Comparison of ENCODE assay signal across 9 mouse cellular contexts in genomic region chr9:78533296-78533935, GRCm38 (mm10). TPM values are rescaled to one million over a fixed set of nuclear protein-coding genes. Genes with fewer than 3 reads are reported as not detected.
A peak's percentile ranks its signal among the peaks of the same experiment; 100 is the strongest.
DNase-seq lines count a peak whose midpoint lies in the region; ATAC-seq and TF ChIP-seq lines count a peak whose summit lies in the region.
"Had no signal": no experiment of that assay in that cellular context is flagged by ENCODE, and none has a peak within 500 bp of the region (broad histone marks: within the 10 kb centered on the region; RNA-seq: fewer than 3 reads in every experiment).

No protein-coding gene starts in this region.

- no peak overlapping the region for H3K4me2 ChIP-seq in midbrain, embryonic 13.5 days (replicated peaks)
- H3K4me2 ChIP-seq in hindbrain, postnatal 0 days (ENCODE audit: low read depth, low read length) = no peak overlapping the region

- H3K9ac ChIP-seq in midbrain, embryonic 13.5 days (replicated peaks) = no peak overlapping the region
- no peak overlapping the region for H3K9ac ChIP-seq in hindbrain, postnatal 0 days (replicated peaks; ENCODE audit: low read length)

- no peaks in the 10 kb centered on the region for H3K9me3 ChIP-seq in midbrain, embryonic 13.5 days
- H3K9me3 ChIP-seq in hindbrain, postnatal 0 days (ENCODE audit: low read length) = no peaks in the 10 kb centered on the region

- WGBS in midbrain, embryonic 13.5 days = 90% methylated on average over 18 of the region's 18 CpGs
- WGBS in hindbrain, postnatal 0 days = 88% methylated on average over 18 of the region's 18 CpGs

- H3K27ac ChIP-seq in midbrain, embryonic 13.5 days = no peak overlapping the region
- H3K27ac ChIP-seq in hindbrain, postnatal 0 days = no peak overlapping the region

- H3K4me3 ChIP-seq in midbrain, embryonic 13.5 days (replicated peaks) = no peak overlapping the region
- H3K4me3 ChIP-seq in hindbrain, postnatal 0 days (ENCODE audit: low read length) = no peak overlapping the region

- no peaks in the 10 kb centered on the region; the same call in 1 of the 2 replicates for H3K4me1 ChIP-seq in midbrain, embryonic 13.5 days (replicated peaks)
- H3K4me1 ChIP-seq in hindbrain, postnatal 0 days (ENCODE audit: insufficient read depth, low read length) = no peaks in the 10 kb centered on the region

- peaks cover 9% of the 10 kb centered on the region; the same call in 1 of the 2 replicates for H3K36me3 ChIP-seq in midbrain, embryonic 13.5 days
- no peaks in the 10 kb centered on the region for H3K36me3 ChIP-seq in hindbrain, postnatal 0 days (ENCODE audit: insufficient read depth, low read length)

- peak; percentile 57; the same call in 1 of the 2 replicates for ATAC-seq in megakaryocyte-erythroid progenitor cell, adult 5-6 weeks (replicated peaks; ENCODE audit: low FRiP score, low TSS enrichment, poor library complexity, severe bottlenecking)
- no peak for ATAC-seq in midbrain, embryonic 13.5 days
- ATAC-seq in hindbrain, postnatal 0 days = no peak

- DNase-seq in urinary bladder, postnatal 25 days (ENCODE audit: low spot score) = peak; percentile 50
- no peak for DNase-seq in urinary bladder, postnatal 10 days (ENCODE audit: low spot score)
- DNase-seq in kidney, postnatal 36 days = peak; percentile 56 to 59
- DNase-seq in yolk sac, embryonic 10.5 days (ENCODE audit: low spot score) = peak; percentile 85
- DNase-seq in left cerebral cortex, adult 18-20 months (ENCODE audit: low spot score in 2 of 2) = no peak
- DNase-seq in hindbrain, postnatal 0 days (ENCODE audit: low spot score) = no peak
- DNase-seq: right cerebral cortex, postnatal 25 days had no signal

- H3K27me3 ChIP-seq in midbrain, embryonic 13.5 days = no peaks in the 10 kb centered on the region
- H3K27me3 ChIP-seq in hindbrain, postnatal 0 days (ENCODE audit: insufficient read depth, low read length) = no peaks in the 10 kb centered on the region

- no peak for TF ChIP-seq CTCF in hindbrain, postnatal 0 days (IDR thresholded peaks at IDR 0.05; ENCODE audit: low read depth)

RNA-seq across cellular contexts. Expression of gene Eef1a1, which starts 44.5 kb away (rescaled TPM):
- 11,779 and 12,959 TPM in 2 replicates for total RNA-seq in megakaryocyte-erythroid progenitor cell, adult 5-6 weeks (2014; fragmentation: Nextera tagmentation)
- total RNA-seq in megakaryocyte-erythroid progenitor cell, adult 5-6 weeks (2017) = 14,853 and 18,691 TPM in 2 replicates
- 1,000 to 10,000 TPM; 2,328 to 2,361 TPM for total RNA-seq in left cerebral cortex, adult 18-20 months (2021)
- 3,693 and 3,771 TPM in 2 replicates for polyA plus RNA-seq in midbrain, embryonic 13.5 days (2015; fragmentation: Nextera tagmentation; extraction: Ambion mirVana)
- 5,514 and 5,628 TPM in 2 replicates for total RNA-seq in hindbrain, postnatal 0 days (2014; rRNA removed)
- 2,472 and 2,549 TPM in 2 replicates for polyA plus RNA-seq in hindbrain, postnatal 0 days (2015; fragmentation: Nextera tagmentation; extraction: Ambion mirVana)

RNA-seq across cellular contexts. Expression of gene Slc17a5, which starts 54.4 kb away (rescaled TPM):
- total RNA-seq in megakaryocyte-erythroid progenitor cell, adult 5-6 weeks (2014; fragmentation: Nextera tagmentation) = 4.8 and 6.4 TPM in 2 replicates
- total RNA-seq in megakaryocyte-erythroid progenitor cell, adult 5-6 weeks (2017) = 0.94 and 6.0 TPM in 2 replicates
- total RNA-seq in left cerebral cortex, adult 18-20 months (2021) = 10 to 100 TPM; 17.8 to 19.8 TPM
- polyA plus RNA-seq in midbrain, embryonic 13.5 days (2015; fragmentation: Nextera tagmentation; extraction: Ambion mirVana) = 16.3 and 17.2 TPM in 2 replicates
- 9.9 and 10.2 TPM in 2 replicates for total RNA-seq in hindbrain, postnatal 0 days (2014; rRNA removed)
- polyA plus RNA-seq in hindbrain, postnatal 0 days (2015; fragmentation: Nextera tagmentation; extraction: Ambion mirVana) = 15.5 and 16.6 TPM in 2 replicates

Comparison
In these comparisons a context has a peak if more than half of its experiments do, and no peak if none do; other contexts are left out.
1. DNase-seq: peak in urinary bladder, postnatal 25 days (single experiment), kidney, postnatal 36 days (2 of 2) and yolk sac, embryonic 10.5 days (single experiment); none in urinary bladder, postnatal 10 days (single experiment), left cerebral cortex, adult 18-20 months (0 of 2) and hindbrain, postnatal 0 days (single experiment).